Comparison of ENCODE assay signal across 16 mouse cellular contexts in genomic region chr11:78555623-78556022, GRCm38 (mm10). TPM values are rescaled to one million over a fixed set of nuclear protein-coding genes. Genes with fewer than 3 reads are reported as not detected.
A peak's percentile ranks its signal among the peaks of the same experiment; 100 is the strongest.
DNase-seq lines count a peak whose midpoint lies in the region; ATAC-seq lines count a peak whose summit lies in the region.
"Had no signal": no experiment of that assay in that cellular context is flagged by ENCODE, and none has a peak within 500 bp of the region (broad histone marks: within the 10 kb centered on the region; RNA-seq: fewer than 3 reads in every experiment).

No protein-coding gene starts in this region.

- H3K9me3 ChIP-seq in heart, embryonic 10.5 days, result no peaks in the 10 kb centered on the region
- H3K9me3 ChIP-seq in liver, embryonic 15.5 days (replicated peaks), result no peaks in the 10 kb centered on the region
- H3K9me3 ChIP-seq: lung, embryonic 15.5 days had no signal

- no peak overlapping the region for H3K4me3 ChIP-seq in heart, embryonic 10.5 days
- no peak overlapping the region for H3K4me3 ChIP-seq in liver, embryonic 15.5 days (replicated peaks)
- H3K4me3 ChIP-seq: embryonic facial prominence, embryonic 12.5 days; forebrain, embryonic 12.5 days; lung, embryonic 15.5 days; megakaryocyte, embryonic 14.5 days had no signal

- 69% methylated on average over 3 of the region's 3 CpGs for WGBS in heart, embryonic 10.5 days
- WGBS in liver, embryonic 15.5 days (ENCODE audit: insufficient replicate concordance), result 43% methylated on average over 3 of the region's 3 CpGs

- no peak overlapping the region for H3K4me2 ChIP-seq in liver, embryonic 15.5 days
- H3K4me2 ChIP-seq: embryonic facial prominence, embryonic 12.5 days; forebrain, embryonic 12.5 days; lung, embryonic 15.5 days had no signal

- DNase-seq in heart, embryonic 10.5 days (ENCODE audit: low spot score), result no peak
- DNase-seq in heart, postnatal 14 days, result no peak
- DNase-seq in 416B (ENCODE audit: low read depth), result peak; percentile 66
- DNase-seq in heart, postnatal 4 days, result peak; percentile 14
- no peak for DNase-seq in lung, postnatal 25 days (ENCODE audit: low spot score)
- DNase-seq in cerebellum, postnatal 25 days, result no peak
- DNase-seq: B cell, adult 2 months; cerebellum, postnatal 10 days; kidney, adult 11 months; right cerebral cortex, postnatal 4 days had no signal

- H3K36me3 ChIP-seq in heart, embryonic 10.5 days, result no peaks in the 10 kb centered on the region
- no peaks in the 10 kb centered on the region for H3K36me3 ChIP-seq in liver, embryonic 15.5 days (replicated peaks)
- H3K36me3 ChIP-seq: embryonic facial prominence, embryonic 12.5 days; forebrain, embryonic 12.5 days; lung, embryonic 15.5 days had no signal

- no peaks in the 10 kb centered on the region for H3K27me3 ChIP-seq in heart, embryonic 10.5 days (ENCODE audit: insufficient read depth, poor library complexity, severe bottlenecking)
- H3K27me3 ChIP-seq in liver, embryonic 15.5 days, result no peaks in the 10 kb centered on the region
- H3K27me3 ChIP-seq: embryonic facial prominence, embryonic 12.5 days; forebrain, embryonic 12.5 days; lung, embryonic 15.5 days; megakaryocyte, embryonic 14.5 days had no signal

- H3K9ac ChIP-seq in liver, embryonic 15.5 days, result no peak overlapping the region
- H3K9ac ChIP-seq: embryonic facial prominence, embryonic 12.5 days; forebrain, embryonic 12.5 days; lung, embryonic 15.5 days had no signal

- peak overlapping the region; percentile 76 for H3K27ac ChIP-seq in heart, embryonic 10.5 days
- H3K27ac ChIP-seq in liver, embryonic 15.5 days (replicated peaks), result peak overlapping the region; percentile 64
- H3K27ac ChIP-seq: embryonic facial prominence, embryonic 12.5 days; forebrain, embryonic 12.5 days; lung, embryonic 15.5 days had no signal

- intact Hi-C loops in heart, postnatal 14 days (cut with DNase I), result loop anchor here (5.0 kb wide), 1 partner anchor 68 kb away; no protein-coding TSS in a partner anchor

- H3K4me1 ChIP-seq in heart, embryonic 10.5 days, result peaks cover 17% of the 10 kb centered on the region
- H3K4me1 ChIP-seq in liver, embryonic 15.5 days (replicated peaks), result peaks cover 27% of the 10 kb centered on the region
- H3K4me1 ChIP-seq: embryonic facial prominence, embryonic 12.5 days; lung, embryonic 15.5 days had no signal

- no peak for ATAC-seq in liver, embryonic 15.5 days (ENCODE audit: insufficient read depth)
- no peak for ATAC-seq in megakaryocyte-erythroid progenitor cell, adult 5-6 weeks (replicated peaks; ENCODE audit: low FRiP score, low TSS enrichment, poor library complexity, severe bottlenecking)

RNA-seq across cellular contexts. Expression of gene Tmem97, which starts 5.0 kb away (rescaled TPM):
- polyA plus RNA-seq in heart, embryonic 10.5 days (2016; fragmentation: Nextera tagmentation; extraction: Ambion mirVana), result 91.5 and 105 TPM in 2 replicates
- total RNA-seq in heart, postnatal 14 days (2021), result 10 to 100 TPM in 1 of 2 experiments, 1 to 10 TPM in 1; 8.8 to 10.3 TPM
- total RNA-seq in heart, postnatal 4 days (2021), result 10 to 100 TPM; 31.4 to 32.3 TPM
- 101 and 112 TPM in 2 replicates for polyA plus RNA-seq in liver, embryonic 15.5 days (2015; fragmentation: Nextera tagmentation; extraction: Ambion mirVana)
- total RNA-seq in megakaryocyte-erythroid progenitor cell, adult 5-6 weeks (2014; fragmentation: Nextera tagmentation), result 63.3 and 72.9 TPM in 2 replicates
- total RNA-seq in megakaryocyte-erythroid progenitor cell, adult 5-6 weeks (2017), result 59.7 and 64.4 TPM in 2 replicates

RNA-seq across cellular contexts. Expression of gene Ift20, which starts 19.5 kb away (rescaled TPM):
- 92.8 and 95.9 TPM in 2 replicates for polyA plus RNA-seq in heart, embryonic 10.5 days (2016; fragmentation: Nextera tagmentation; extraction: Ambion mirVana)
- total RNA-seq in heart, postnatal 14 days (2021), result 10 to 100 TPM; 48.4 to 50.0 TPM
- 10 to 100 TPM; 56.3 to 58.9 TPM for total RNA-seq in heart, postnatal 4 days (2021)
- polyA plus RNA-seq in liver, embryonic 15.5 days (2015; fragmentation: Nextera tagmentation; extraction: Ambion mirVana), result 57.7 and 66.1 TPM in 2 replicates
- total RNA-seq in megakaryocyte-erythroid progenitor cell, adult 5-6 weeks (2014; fragmentation: Nextera tagmentation), result 57.8 and 83.5 TPM in 2 replicates
- 142 and 156 TPM in 2 replicates for total RNA-seq in megakaryocyte-erythroid progenitor cell, adult 5-6 weeks (2017)

RNA-seq across cellular contexts. Expression of gene Tnfaip1, which starts 19.5 kb away (rescaled TPM):
- 92.5 and 92.6 TPM in 2 replicates for polyA plus RNA-seq in heart, embryonic 10.5 days (2016; fragmentation: Nextera tagmentation; extraction: Ambion mirVana)
- 10 to 100 TPM; 47.7 to 50.7 TPM for total RNA-seq in heart, postnatal 14 days (2021)
- 10 to 100 TPM; 69.6 to 71.6 TPM for total RNA-seq in heart, postnatal 4 days (2021)
- 14.9 and 17.1 TPM in 2 replicates for polyA plus RNA-seq in liver, embryonic 15.5 days (2015; fragmentation: Nextera tagmentation; extraction: Ambion mirVana)
- total RNA-seq in megakaryocyte-erythroid progenitor cell, adult 5-6 weeks (2014; fragmentation: Nextera tagmentation), result 2.5 and 4.6 TPM in 2 replicates
- total RNA-seq in megakaryocyte-erythroid progenitor cell, adult 5-6 weeks (2017), result 0.15 and 2.7 TPM in 2 replicates

RNA-seq across cellular contexts. Expression of gene Poldip2, which starts 43.6 kb away (rescaled TPM):
- polyA plus RNA-seq in heart, embryonic 10.5 days (2016; fragmentation: Nextera tagmentation; extraction: Ambion mirVana), result 160 and 165 TPM in 2 replicates
- 100 to 1,000 TPM; 153 to 155 TPM for total RNA-seq in heart, postnatal 14 days (2021)
- 100 to 1,000 TPM; 148 to 152 TPM for total RNA-seq in heart, postnatal 4 days (2021)
- polyA plus RNA-seq in liver, embryonic 15.5 days (2015; fragmentation: Nextera tagmentation; extraction: Ambion mirVana), result 61.4 and 66.3 TPM in 2 replicates
- total RNA-seq in megakaryocyte-erythroid progenitor cell, adult 5-6 weeks (2014; fragmentation: Nextera tagmentation), result 104 and 105 TPM in 2 replicates
- 79.8 and 81.7 TPM in 2 replicates for total RNA-seq in megakaryocyte-erythroid progenitor cell, adult 5-6 weeks (2017)

RNA-seq across cellular contexts. Expression of gene Tmem199, which starts 43.7 kb away (rescaled TPM):
- 64.2 and 74.5 TPM in 2 replicates for polyA plus RNA-seq in heart, embryonic 10.5 days (2016; fragmentation: Nextera tagmentation; extraction: Ambion mirVana)
- total RNA-seq in heart, postnatal 14 days (2021), result 10 to 100 TPM; 11.7 to 12.1 TPM
- 10 to 100 TPM; 18.3 to 19.6 TPM for total RNA-seq in heart, postnatal 4 days (2021)
- polyA plus RNA-seq in liver, embryonic 15.5 days (2015; fragmentation: Nextera tagmentation; extraction: Ambion mirVana), result 20.0 and 20.4 TPM in 2 replicates
- 26.3 and 34.8 TPM in 2 replicates for total RNA-seq in megakaryocyte-erythroid progenitor cell, adult 5-6 weeks (2014; fragmentation: Nextera tagmentation)
- total RNA-seq in megakaryocyte-erythroid progenitor cell, adult 5-6 weeks (2017), result 33.1 and 39.0 TPM in 2 replicates

Comparison
In these comparisons a context has a peak if more than half of its experiments do, and no peak if none do; other contexts are left out.
1. DNase-seq: peak in 416B (single experiment) and heart, postnatal 4 days (single experiment); none in heart, embryonic 10.5 days (single experiment), heart, postnatal 14 days (0 of 2), lung, postnatal 25 days (single experiment) and cerebellum, postnatal 25 days (0 of 2).
2. RNA of gene Tnfaip1, which starts 19.5 kb away (total RNA-seq): 69.6 to 71.6 TPM in heart, postnatal 4 days and 47.7 to 50.7 TPM in heart, postnatal 14 days; 0.15 to 4.6 TPM in megakaryocyte-erythroid progenitor cell, adult 5-6 weeks; every median in the first group is over 4 times any median in the second.